Mouse (Mus musculus) heart, embryonic 14.5 days (tissue): ENCODE data around the gene Chst11. TPM values are rescaled to one million over a fixed set of nuclear protein-coding genes. Genes with fewer than 3 reads are reported as not detected.

Experiments
- ATAC-seq: fragments of 200-750 bp; cut with Nextera tagmentation; 2 replicates; pipeline ENCODE4 v1.8.0; 2017; ENCODE audit warnings: low read depth, moderate TSS enrichment; ENCODE audit not compliant: insufficient number of reproducible peaks, insufficient read depth, low FRiP score
- H3K27ac ChIP-seq, 2 experiments: fragments of 200-500 bp in 1 of 2; fragments of 300-500 bp in 1 of 2; sonication (generic) in 1 of 2; replicated peaks in 1 of 2; 2 replicates each; pipeline ENCODE4 v1.5.1; 2012 to 2014; ENCODE audit warnings: low read depth in 2 of 2, low read length in 2 of 2, control low read depth in 1 of 2, mild to moderate bottlenecking in 1 of 2, mixed read lengths in 1 of 2; ENCODE audit not compliant: control insufficient read depth in 1 of 2, insufficient read depth in 1 of 2
- H3K27me3 ChIP-seq: fragments of 300-500 bp; sonication (generic); 2 replicates; pipeline ENCODE4 v1.6.1; 2014; ENCODE audit warnings: mild to moderate bottlenecking, low read length, control low read depth; ENCODE audit not compliant: control insufficient read depth, insufficient read depth
- H3K36me3 ChIP-seq: fragments of 300-500 bp; sonication (generic); 2 replicates; pipeline ENCODE4 v1.6.1; 2014; ENCODE audit warnings: mild to moderate bottlenecking, control low read depth, low read length, mixed read lengths; ENCODE audit not compliant: control insufficient read depth, insufficient read depth
- H3K4me1 ChIP-seq, 2 experiments: fragments of 200-500 bp in 1 of 2; fragments of 300-500 bp in 1 of 2; sonication (generic) in 1 of 2; 2 replicates each; pipeline ENCODE4 v1.6.1; 2012 to 2014; ENCODE audit warnings: low read length in 2 of 2, control low read depth in 1 of 2, mixed read lengths in 1 of 2; ENCODE audit not compliant: control insufficient read depth in 2 of 2, insufficient read depth in 2 of 2
- H3K4me2 ChIP-seq: fragments of 300-500 bp; sonication (generic); 2 replicates; pipeline ENCODE4 v1.6.1; 2014; ENCODE audit warnings: mild to moderate bottlenecking, low read length
- H3K4me3 ChIP-seq, 2 experiments: fragments of 200-500 bp in 1 of 2; fragments of 300-500 bp in 1 of 2; sonication (generic) in 1 of 2; 2 replicates each; pipeline ENCODE4 v1.5.1; 2012 to 2014; ENCODE audit warnings: low read length in 2 of 2, mild to moderate bottlenecking in 2 of 2, control low read depth in 1 of 2, low read depth in 1 of 2, moderate library complexity in 1 of 2; ENCODE audit not compliant: control insufficient read depth in 1 of 2, insufficient read depth in 1 of 2
- H3K9ac ChIP-seq: fragments of 300-500 bp; sonication (generic); 2 replicates; pipeline ENCODE4 v1.6.1; 2014; ENCODE audit warnings: mild to moderate bottlenecking, low read length
- H3K9me3 ChIP-seq: fragments of 300-500 bp; sonication (generic); 2 replicates; pipeline ENCODE4 v1.6.1; 2016; ENCODE audit warnings: low read length, control low read depth; ENCODE audit not compliant: control insufficient read depth
- WGBS: fragments of 180-500 bp; shearing (Covaris S2); extraction: QIAGEN DNeasy Blood & Tissue Kit; methylation state at CpG from one replicate; pipeline ENCODE4 v1.1.7; 2014; 5-methylcytosine and 5-hydroxymethylcytosine counted together
- polyA plus RNA-seq: library from polyadenylated mRNA; unstranded; fragments of >200 nt; fragmentation: Nextera tagmentation; extraction: Ambion mirVana; gene quantifications from 2 replicates; pipeline ENCODE4 v1.2.1, GENCODE M21; 2014

Chst11 gene
- polyA plus RNA-seq, 1 experiment from 2014 or later: 3.3 TPM

GRCm38 (mm10) chr10:82990918-82991317 lies 5.6 kb downstream of the Chst11 start:
- WGBS: 2% methylated on average over 7 of the region's 7 CpGs

GRCm38 (mm10) chr10:82991756-82992519 lies 6.6 kb downstream of the Chst11 start:
- peak overlapping the region; percentile 46 for H3K4me2 ChIP-seq
- H3K36me3 ChIP-seq: no peaks in the 10 kb centered on the region
- no peak overlapping the region for H3K4me3 ChIP-seq
- no peaks in the 10 kb centered on the region for H3K9me3 ChIP-seq
- 24% methylated on average over 10 of the region's 10 CpGs for WGBS
- no peaks in the 10 kb centered on the region for H3K27me3 ChIP-seq
- ATAC-seq: no peak
- H3K27ac ChIP-seq: peak overlapping the region; percentile 12 to 73
- peaks cover 28 to 45% of the 10 kb centered on the region in 2 experiments for H3K4me1 ChIP-seq
- H3K9ac ChIP-seq: peak overlapping the region; percentile 42

More at GRCm38 (mm10) chr10:82990918-82991317, 5.6 kb downstream of the Chst11 start:
- H3K27ac ChIP-seq: peak overlapping the region; percentile 73 to 77
- H3K4me2 ChIP-seq: peak overlapping the region; percentile 46
- H3K27me3 ChIP-seq: no peaks in the 10 kb centered on the region
- no peak overlapping the region for H3K4me3 ChIP-seq
- H3K36me3 ChIP-seq: no peaks in the 10 kb centered on the region
- H3K9ac ChIP-seq: peak overlapping the region; percentile 42; the same call in 1 of the 2 replicates
- H3K4me1 ChIP-seq: peaks cover 30 to 50% of the 10 kb centered on the region in 2 experiments
- no peaks in the 10 kb centered on the region for H3K9me3 ChIP-seq
- no peak for ATAC-seq

- Histone ChIP-seq H3K27me3 (no peaks in the 10 kb centered on the region), H3K9ac (no peak overlapping the region), H3K27ac (no peak overlapping the region), H3K36me3 (no peaks in the 10 kb centered on the region), H3K4me2 (no peak overlapping the region), H3K4me1 (peaks cover 25 to 38% of the 10 kb centered on the region in 2 experiments), H3K4me3 (no peak overlapping the region), H3K9me3 (no peaks in the 10 kb centered on the region)
- no peak for ATAC-seq
- 68% methylated on average over 7 of the region's 7 CpGs for WGBS
These were observed 9.0 kb downstream of the Chst11 start for GRCm38 (mm10) chr10:82994284-82994683.

GRCm38 (mm10) chr10:82997460-82997859 lies 12.2 kb downstream of the Chst11 start:
- ATAC-seq: no peak
- Histone ChIP-seq H3K9me3 (no peaks in the 10 kb centered on the region), H3K36me3 (no peaks in the 10 kb centered on the region), H3K27ac (no peak overlapping the region), H3K4me1 (peaks cover 14 to 20% of the 10 kb centered on the region in 2 experiments), H3K4me3 (no peak overlapping the region), H3K9ac (no peak overlapping the region), H3K27me3 (no peaks in the 10 kb centered on the region), H3K4me2 (no peak overlapping the region)
- WGBS: 87% methylated on average over 6 of the region's 6 CpGs

DNA sequence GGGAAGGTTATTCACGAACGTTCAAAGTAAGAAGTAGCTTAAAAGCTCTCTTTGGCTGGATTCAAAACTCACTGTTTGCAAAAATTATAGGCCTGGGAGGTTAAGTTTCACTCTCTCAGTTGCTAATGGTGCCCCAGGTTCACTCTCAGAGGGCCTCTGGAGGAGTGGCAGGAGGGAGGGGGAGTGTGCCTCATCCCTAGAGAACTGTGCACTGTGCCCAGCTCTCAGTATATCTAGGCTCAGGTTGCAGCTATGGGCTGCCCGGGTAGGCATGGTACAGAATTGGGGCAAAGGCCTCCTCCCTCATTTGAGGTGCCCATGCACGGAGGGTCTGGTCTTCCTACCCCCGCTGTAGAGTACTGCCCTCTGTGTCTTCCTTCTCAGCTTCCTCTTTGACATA lies 14.9 kb downstream of the Chst11 start:
- no peak for ATAC-seq
- no peak overlapping the region for H3K9ac ChIP-seq
- H3K27ac ChIP-seq: no peak overlapping the region
- no peak overlapping the region for H3K4me2 ChIP-seq
- no peaks in the 10 kb centered on the region for H3K27me3 ChIP-seq
- 74% methylated on average over 5 of the region's 5 CpGs for WGBS
- no peaks in the 10 kb centered on the region for H3K36me3 ChIP-seq
- H3K4me1 ChIP-seq: peaks cover 27 to 35% of the 10 kb centered on the region in 2 experiments
- no peak overlapping the region for H3K4me3 ChIP-seq
- H3K9me3 ChIP-seq: no peaks in the 10 kb centered on the region

DNA sequence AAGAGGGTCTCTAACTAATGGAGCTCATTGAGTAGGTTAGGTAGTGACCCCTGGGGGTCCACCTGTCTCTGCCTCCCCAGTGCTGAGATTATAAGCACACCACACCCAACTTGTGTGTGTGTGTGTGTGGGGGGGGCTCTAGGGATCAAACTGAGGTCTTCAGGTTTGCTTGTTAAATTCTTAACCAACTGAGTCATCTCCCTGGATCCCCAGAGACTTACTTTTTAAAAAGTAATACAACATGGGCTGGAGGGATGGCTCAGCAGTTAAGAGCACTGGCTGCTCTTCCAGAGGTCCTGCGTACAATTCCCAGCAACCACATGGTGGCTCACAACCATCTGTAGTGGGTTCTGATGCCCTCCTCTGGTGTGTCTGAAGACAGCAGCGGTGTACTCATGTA lies 15.4 kb downstream of the Chst11 start:
- H3K4me2 ChIP-seq: no peak overlapping the region
- no peaks in the 10 kb centered on the region for H3K36me3 ChIP-seq
- no peak for ATAC-seq
- H3K4me1 ChIP-seq: peaks cover 32 to 41% of the 10 kb centered on the region in 2 experiments
- no peak overlapping the region for H3K27ac ChIP-seq
- H3K9me3 ChIP-seq: no peaks in the 10 kb centered on the region
- H3K27me3 ChIP-seq: no peaks in the 10 kb centered on the region
- WGBS: 100% methylated on average over 2 of the region's 2 CpGs
- H3K9ac ChIP-seq: no peak overlapping the region
- H3K4me3 ChIP-seq: no peak overlapping the region

DNA sequence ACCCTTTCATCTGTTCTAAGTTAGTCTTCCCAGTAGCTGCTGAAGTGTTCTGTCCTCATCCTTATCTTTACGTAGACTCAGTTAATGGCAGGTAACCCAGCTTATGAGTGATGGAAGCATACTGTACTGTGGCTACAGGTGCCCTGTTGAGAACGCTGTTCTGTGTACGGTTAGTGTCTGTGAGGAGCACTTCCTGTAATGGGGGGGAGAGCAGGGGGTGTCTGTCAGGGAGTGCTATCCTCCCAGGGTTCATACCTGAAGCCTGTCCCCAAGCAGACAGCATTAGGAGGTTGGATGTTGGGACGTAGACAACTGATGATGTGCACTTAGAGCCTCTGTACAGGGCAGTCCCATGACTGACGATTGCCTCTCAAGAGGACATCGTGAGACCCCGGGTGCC lies 18.6 kb downstream of the Chst11 start:
- Histone ChIP-seq H3K9ac (no peak overlapping the region), H3K36me3 (no peaks in the 10 kb centered on the region), H3K27ac (no peak overlapping the region), H3K4me3 (no peak overlapping the region), H3K4me1 (peaks cover 32 to 42% of the 10 kb centered on the region in 2 experiments), H3K4me2 (peak overlapping the region; percentile 19; the same call in 1 of the 2 replicates), H3K9me3 (peaks cover 4% of the 10 kb centered on the region), H3K27me3 (peaks cover 5% of the 10 kb centered on the region; the same call in 1 of the 2 replicates)
- ATAC-seq: 0 out of 2 replicates have a peak, but pooled peaks have one; percentile 17
- WGBS: 34% methylated on average over 7 of the region's 7 CpGs
